Mouse (Mus musculus) liver, embryonic 16.5 days (tissue): ENCODE measurements around the gene Usf1. TPM values are rescaled to one million over a fixed set of nuclear protein-coding genes. Genes with fewer than 3 reads are reported as not detected.

Experiments
- polyA plus RNA-seq: library from polyadenylated mRNA; unstranded; fragments of >200 nt; fragmentation: Nextera tagmentation; extraction: Ambion mirVana; gene quantifications from 2 replicates; pipeline ENCODE4 v1.2.1, GENCODE M21; 2015

Gene Usf1
- polyA plus RNA-seq, 1 experiment from 2014 or later, result 19.3 TPM

Other genes with a start within 250 kb of the Usf1 start
- gene Pcp4l1, start 215.0 kb upstream of the Usf1 start, polyA plus RNA-seq, result 2.5 and 2.6 TPM in 2 replicates
- gene Nr1i3, start 197.3 kb upstream of the Usf1 start, polyA plus RNA-seq, result 2.2 and 2.4 TPM in 2 replicates
- gene Tomm40l, start 188.8 kb upstream of the Usf1 start, polyA plus RNA-seq, result 11.8 and 14.9 TPM in 2 replicates
- gene Apoa2, start 186.3 kb upstream of the Usf1 start, polyA plus RNA-seq, result 8,709 and 8,864 TPM in 2 replicates
- gene Fcer1g, start 176.9 kb upstream of the Usf1 start, polyA plus RNA-seq, result 111 and 128 TPM in 2 replicates
- 0.48 and 0.64 TPM in 2 replicates for gene Adamts4, start 160.9 kb upstream of the Usf1 start, polyA plus RNA-seq
- 138 and 143 TPM in 2 replicates for gene Ndufs2, start 159.9 kb upstream of the Usf1 start, polyA plus RNA-seq
- 22.6 and 23.2 TPM in 2 replicates for gene B4galt3, start 141.0 kb upstream of the Usf1 start, polyA plus RNA-seq
- gene Ppox, start 130.1 kb upstream of the Usf1 start, polyA plus RNA-seq, result 205 and 206 TPM in 2 replicates
- 23.1 and 25.3 TPM in 2 replicates for gene Usp21, start 123.3 kb upstream of the Usf1 start, polyA plus RNA-seq
- 40.3 and 45.2 TPM in 2 replicates for gene Ufc1, start 116.3 kb upstream of the Usf1 start, polyA plus RNA-seq
- gene Dedd, start 82.2 kb upstream of the Usf1 start, polyA plus RNA-seq, result 17.5 and 19.7 TPM in 2 replicates
- gene Nit1, start 65.7 kb upstream of the Usf1 start, polyA plus RNA-seq, result 38.8 and 39.0 TPM in 2 replicates
- 30.9 and 37.8 TPM in 2 replicates for gene Pfdn2, start 65.6 kb upstream of the Usf1 start, polyA plus RNA-seq
- gene Klhdc9, start 50.5 kb upstream of the Usf1 start, polyA plus RNA-seq, result 0.20 and 0.28 TPM in 2 replicates
- 0.09 and 0.13 TPM in 2 replicates for gene Nectin4, start 41.2 kb upstream of the Usf1 start, polyA plus RNA-seq
- gene Arhgap30, start 22.4 kb upstream of the Usf1 start, polyA plus RNA-seq, result 5.3 and 5.8 TPM in 2 replicates
- gene Tstd1, start 7.6 kb downstream of the Usf1 start, polyA plus RNA-seq, result 4.6 and 5.3 TPM in 2 replicates
- 33.8 and 34.2 TPM in 2 replicates for gene F11r, start 26.2 kb downstream of the Usf1 start, polyA plus RNA-seq
- gene Alyref2, start 92.2 kb downstream of the Usf1 start, polyA plus RNA-seq, result 2.6 and 3.5 TPM in 2 replicates
- not detected in 2 replicates for gene Itln1, start 124.0 kb downstream of the Usf1 start, polyA plus RNA-seq
- gene Cd244a, start 147.9 kb downstream of the Usf1 start, polyA plus RNA-seq, result 0.36 and 0.48 TPM in 2 replicates
- 1.5 and 1.7 TPM in 2 replicates for gene Ly9, start 196.1 kb downstream of the Usf1 start, polyA plus RNA-seq
- gene Slamf7, start 241.7 kb downstream of the Usf1 start, polyA plus RNA-seq, result 1.5 and 1.9 TPM in 2 replicates